Comparison of ENCODE assay signal across 27 mouse cellular contexts in genomic region chr13:5817250-5817649, GRCm38 (mm10).
"Had no signal": no experiment of that assay in that cellular context is flagged by ENCODE, and none has a peak within 500 bp of the region (broad histone marks: within the 10 kb centered on the region; RNA-seq: fewer than 3 reads in every experiment).

No protein-coding gene starts in this region.

- H3K9ac ChIP-seq: heart, embryonic 13.5 days; heart, embryonic 15.5 days; hindbrain, embryonic 13.5 days; hindbrain, embryonic 15.5 days; kidney, embryonic 15.5 days; limb, embryonic 13.5 days; limb, embryonic 15.5 days; liver, embryonic 13.5 days; liver, embryonic 15.5 days had no signal

- H3K4me1 ChIP-seq: heart, embryonic 15.5 days; hindbrain, embryonic 13.5 days; hindbrain, embryonic 15.5 days; kidney, embryonic 15.5 days; limb, embryonic 13.5 days; limb, embryonic 15.5 days; liver, embryonic 13.5 days; liver, embryonic 15.5 days had no signal

- DNase-seq: gastrocnemius, adult 2 months; gastrocnemius, postnatal 10 days; gastrocnemius, postnatal 25 days; heart, adult 11 months; heart, adult 2 months; heart, postnatal 14 days; heart, postnatal 36 days; kidney, adult 11 months; kidney, adult 2 months; kidney, adult 9 months; kidney, postnatal 14 days; kidney, postnatal 36 days; left cerebral cortex, postnatal 4 days; liver, embryonic 13.5 days had no signal

- H3K27ac ChIP-seq: gastrocnemius, adult 2 months; heart, adult 2 months; heart, embryonic 13.5 days; heart, embryonic 15.5 days; hindbrain, embryonic 13.5 days; hindbrain, embryonic 15.5 days; hindbrain, postnatal 0 days; kidney, embryonic 15.5 days; kidney, postnatal 0 days; layer of hippocampus, adult 2 months; limb, embryonic 13.5 days; limb, embryonic 15.5 days; liver, embryonic 13.5 days; liver, embryonic 15.5 days had no signal

- ATAC-seq: hindbrain, postnatal 0 days; intestine, embryonic 16.5 days had no signal

- H3K36me3 ChIP-seq: heart, embryonic 13.5 days; heart, embryonic 15.5 days; hindbrain, embryonic 13.5 days; hindbrain, embryonic 15.5 days; kidney, embryonic 15.5 days; limb, embryonic 13.5 days; limb, embryonic 15.5 days; liver, embryonic 13.5 days; liver, embryonic 15.5 days had no signal

- H3K9me3 ChIP-seq: heart, embryonic 13.5 days; heart, embryonic 15.5 days; hindbrain, embryonic 13.5 days; hindbrain, embryonic 15.5 days; kidney, embryonic 15.5 days; limb, embryonic 13.5 days; limb, embryonic 15.5 days; liver, embryonic 13.5 days; liver, embryonic 15.5 days had no signal

- H3K4me3 ChIP-seq: gastrocnemius, adult 2 months; heart, adult 2 months; heart, embryonic 13.5 days; heart, embryonic 15.5 days; hindbrain, embryonic 13.5 days; hindbrain, embryonic 15.5 days; kidney, embryonic 15.5 days; layer of hippocampus, adult 2 months; limb, embryonic 13.5 days; limb, embryonic 15.5 days; liver, embryonic 13.5 days; liver, embryonic 15.5 days had no signal

- H3K4me2 ChIP-seq: heart, embryonic 11.5 days; heart, embryonic 13.5 days; heart, embryonic 15.5 days; hindbrain, embryonic 13.5 days; hindbrain, embryonic 15.5 days; kidney, embryonic 15.5 days; limb, embryonic 13.5 days; limb, embryonic 15.5 days; liver, embryonic 13.5 days; liver, embryonic 15.5 days had no signal

- H3K27me3 ChIP-seq: heart, embryonic 13.5 days; heart, embryonic 15.5 days; hindbrain, embryonic 13.5 days; hindbrain, embryonic 15.5 days; kidney, embryonic 15.5 days; limb, embryonic 13.5 days; limb, embryonic 15.5 days; liver, embryonic 13.5 days; liver, embryonic 15.5 days had no signal
